Mouse (Mus musculus): ENCODE measurements at regions not wholly inside any gene's neighbourhood (a gene's known extent, or its start where the extent isn't known, plus 50 kb on each side); places are given as distances from the start of the nearest gene placed in this dataset.

DNA sequence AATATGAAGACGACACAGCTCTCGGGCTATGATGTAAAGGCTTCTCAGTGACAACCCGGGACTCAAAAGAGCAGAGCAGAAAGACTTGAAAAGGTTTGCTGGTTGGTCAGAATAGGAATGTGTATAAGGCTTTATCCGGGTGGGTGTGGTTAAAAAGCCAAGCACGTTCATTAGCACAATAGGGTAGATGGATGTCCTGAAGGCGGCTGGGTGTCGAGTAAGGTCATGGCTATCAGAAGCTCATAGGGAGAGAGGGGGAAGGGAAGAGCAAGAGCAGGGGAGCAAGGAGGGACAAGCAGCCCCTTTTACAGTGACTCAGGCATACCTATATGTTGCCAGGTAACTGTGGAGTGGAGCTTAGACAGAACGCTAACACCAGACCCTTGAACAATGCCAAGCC is 54.3 kb upstream of the Tmem150c start:
- no peak for DNase-seq
- intact Hi-C loops (cut with DNase I), result no loop called here

DNA sequence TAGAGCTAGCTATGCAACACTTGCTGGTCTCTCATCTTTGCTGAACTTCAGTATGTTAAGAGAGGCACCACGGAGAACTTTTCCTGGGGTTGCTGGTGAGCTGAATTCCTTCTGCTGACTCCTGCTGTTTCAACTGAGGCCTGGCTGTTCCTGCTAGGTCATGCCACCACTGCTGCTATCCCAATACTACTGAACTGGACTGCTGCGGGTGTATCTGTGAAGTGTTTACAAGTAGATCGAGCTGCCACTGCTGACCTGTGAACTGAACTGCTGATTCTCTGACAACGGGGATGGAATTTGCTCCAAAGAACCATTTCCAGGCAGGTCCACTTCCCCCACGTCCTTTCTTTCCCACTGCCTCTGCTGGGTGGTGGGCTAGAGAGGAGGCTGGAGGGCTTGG is 51.1 kb upstream of the Tmem150c start:
- no peak for DNase-seq
- intact Hi-C loops (cut with DNase I), result no loop called here

All from left cerebral cortex, postnatal 4 days (tissue).